Mouse (Mus musculus) intestine, postnatal 0 days (tissue): ENCODE results near the gene Hnrnpr. TPM values are rescaled to one million over a fixed set of nuclear protein-coding genes. Genes with fewer than 3 reads are reported as not detected.

Experiments
- ATAC-seq: fragments of 200-750 bp; cut with Nextera tagmentation; 2 replicates; pipeline ENCODE4 v1.8.0; 2017; ENCODE audit warnings: mild to moderate bottlenecking, moderate TSS enrichment, moderate library complexity
- H3K27ac ChIP-seq: fragments of 300-500 bp; sonication (generic); 2 replicates; pipeline ENCODE4 v1.5.1; 2014; ENCODE audit warnings: mild to moderate bottlenecking, low read depth, low read length, moderate library complexity
- H3K27me3 ChIP-seq: fragments of 300-500 bp; sonication (generic); replicated peaks from 2 replicates; pipeline ENCODE4 v1.6.1; 2014; ENCODE audit warnings: low read length, mixed read lengths; ENCODE audit not compliant: control insufficient read depth, insufficient read depth
- H3K36me3 ChIP-seq: fragments of 300-500 bp; sonication (generic); 2 replicates; pipeline ENCODE4 v1.6.1; 2014; ENCODE audit warnings: mild to moderate bottlenecking, moderate library complexity; ENCODE audit not compliant: control insufficient read depth, insufficient read depth
- H3K4me1 ChIP-seq: fragments of 300-500 bp; sonication (generic); replicated peaks from 2 replicates; pipeline ENCODE4 v1.6.1; 2014; ENCODE audit warnings: antibody characterized with exemption, low read length, mixed read lengths; ENCODE audit not compliant: control insufficient read depth, insufficient read depth
- H3K4me2 ChIP-seq: fragments of 300-500 bp; sonication (generic); replicated peaks from 2 replicates; pipeline ENCODE4 v1.6.1; 2014; ENCODE audit warnings: low read depth, mild to moderate bottlenecking, moderate library complexity
- H3K4me3 ChIP-seq: fragments of 300-500 bp; sonication (generic); 2 replicates; pipeline ENCODE4 v1.5.1; 2014; ENCODE audit warnings: low read depth, low read length
- H3K9ac ChIP-seq: fragments of 300-500 bp; sonication (generic); 2 replicates; pipeline ENCODE4 v1.6.1; 2014; ENCODE audit warnings: mild to moderate bottlenecking, low read depth, low read length
- H3K9me3 ChIP-seq: fragments of 300-500 bp; sonication (generic); 2 replicates; pipeline ENCODE4 v1.6.1; 2016; ENCODE audit warnings: mixed run types; ENCODE audit not compliant: control insufficient read depth
- CTCF ChIP-seq: sonication (generic); IDR thresholded peaks from 2 replicates; pipeline ENCODE4 v1.5.1; 2016; ENCODE audit warnings: low read depth, mild to moderate bottlenecking, control low read depth, antibody characterized with exemption, moderate library complexity
- WGBS: fragments of 180-500 bp; shearing (Covaris S2); extraction: QIAGEN DNeasy Blood & Tissue Kit; methylation state at CpG from one replicate; pipeline ENCODE4 v1.1.7; 2014; 5-methylcytosine and 5-hydroxymethylcytosine counted together
- polyA plus RNA-seq: library from polyadenylated mRNA; unstranded; fragments of >200 nt; fragmentation: Nextera tagmentation; extraction: Ambion mirVana; gene quantifications from 2 replicates; pipeline ENCODE4 v1.2.1, GENCODE M21; 2015

Gene Hnrnpr
- polyA plus RNA-seq, 1 experiment from 2014 or later: 47.9 TPM

- Histone ChIP-seq H3K4me1 (0 out of 2 replicates have a peak, but pooled peaks cover 7% of the 10 kb centered on the region), H3K27ac (no peak overlapping the region), H3K4me3 (no peak overlapping the region), H3K4me2 (no peak overlapping the region), H3K9me3 (no peaks in the 10 kb centered on the region), H3K9ac (no peak overlapping the region), H3K36me3 (peaks cover 39% of the 10 kb centered on the region), H3K27me3 (no peaks in the 10 kb centered on the region)
- TF ChIP-seq CTCF: no peak
- 92% methylated on average over 4 of the region's 4 CpGs for WGBS
- no peak for ATAC-seq
Observed at GRCm38 (mm10) chr4:136317667-136318066, 6.9 kb downstream of the Hnrnpr start.

GRCm38 (mm10) chr4:136320016-136320415 lies 9.3 kb downstream of the Hnrnpr start:
- H3K4me2 ChIP-seq: no peak overlapping the region
- no peak overlapping the region for H3K9ac ChIP-seq
- H3K4me3 ChIP-seq: no peak overlapping the region
- no peak for TF ChIP-seq CTCF
- 60% methylated on average over 4 of the region's 4 CpGs for WGBS
- no peaks in the 10 kb centered on the region for H3K9me3 ChIP-seq
- H3K4me1 ChIP-seq: no peaks in the 10 kb centered on the region
- peaks cover 47% of the 10 kb centered on the region for H3K36me3 ChIP-seq
- ATAC-seq: no peak
- H3K27ac ChIP-seq: no peak overlapping the region; the same call in 1 of the 2 replicates
- no peaks in the 10 kb centered on the region for H3K27me3 ChIP-seq

GRCm38 (mm10) chr4:136324226-136324625 lies 13.5 kb downstream of the Hnrnpr start:
- no peak overlapping the region for H3K9ac ChIP-seq
- no peaks in the 10 kb centered on the region for H3K9me3 ChIP-seq
- no peak overlapping the region for H3K4me3 ChIP-seq
- H3K27me3 ChIP-seq: no peaks in the 10 kb centered on the region
- H3K4me2 ChIP-seq: no peak overlapping the region
- H3K27ac ChIP-seq: no peak overlapping the region
- WGBS: 46% methylated on average over 2 of the region's 2 CpGs
- H3K4me1 ChIP-seq: no peaks in the 10 kb centered on the region
- no peak for ATAC-seq
- TF ChIP-seq CTCF: peak; percentile 62
- H3K36me3 ChIP-seq: peaks cover 30% of the 10 kb centered on the region

- Histone ChIP-seq H3K4me1 (no peaks in the 10 kb centered on the region), H3K9ac (no peak overlapping the region), H3K36me3 (peaks cover 22% of the 10 kb centered on the region; the same call in 1 of the 2 replicates), H3K27me3 (no peaks in the 10 kb centered on the region), H3K27ac (no peak overlapping the region), H3K9me3 (no peaks in the 10 kb centered on the region), H3K4me2 (no peak overlapping the region), H3K4me3 (no peak overlapping the region)
- WGBS: 81% methylated on average over 5 of the region's 5 CpGs
- ATAC-seq: no peak
- TF ChIP-seq CTCF: no peak
Observed at GRCm38 (mm10) chr4:136327238-136327637, 16.5 kb downstream of the Hnrnpr start.

GRCm38 (mm10) chr4:136328115-136328514 lies 17.4 kb downstream of the Hnrnpr start:
- Histone ChIP-seq H3K4me2 (no peak overlapping the region), H3K9ac (no peak overlapping the region), H3K36me3 (peaks cover 19% of the 10 kb centered on the region; the same call in 1 of the 2 replicates), H3K27me3 (no peaks in the 10 kb centered on the region), H3K9me3 (no peaks in the 10 kb centered on the region), H3K4me1 (no peaks in the 10 kb centered on the region), H3K4me3 (no peak overlapping the region), H3K27ac (no peak overlapping the region)
- peak; percentile 49 for TF ChIP-seq CTCF
- ATAC-seq: no peak

GRCm38 (mm10) chr4:136331709-136332108 lies 21.0 kb downstream of the Hnrnpr start:
- Histone ChIP-seq H3K4me3 (no peak overlapping the region), H3K36me3 (peaks cover 22% of the 10 kb centered on the region), H3K9me3 (no peaks in the 10 kb centered on the region), H3K27me3 (no peaks in the 10 kb centered on the region), H3K27ac (no peak overlapping the region), H3K4me1 (no peaks in the 10 kb centered on the region), H3K9ac (no peak overlapping the region), H3K4me2 (no peak overlapping the region)
- no peak for TF ChIP-seq CTCF
- WGBS: 67% methylated on average over 3 of the region's 3 CpGs
- no peak for ATAC-seq

GRCm38 (mm10) chr4:136333191-136333590 lies 22.4 kb downstream of the Hnrnpr start:
- no peak overlapping the region for H3K4me3 ChIP-seq

More at GRCm38 (mm10) chr4:136333191-136333590, 22.4 kb downstream of the Hnrnpr start:
- H3K36me3 ChIP-seq: peaks cover 29% of the 10 kb centered on the region
- H3K27me3 ChIP-seq: no peaks in the 10 kb centered on the region
- 66% methylated on average over 3 of the region's 3 CpGs for WGBS
- TF ChIP-seq CTCF: no peak
- no peaks in the 10 kb centered on the region for H3K4me1 ChIP-seq
- H3K27ac ChIP-seq: no peak overlapping the region
- H3K9ac ChIP-seq: no peak overlapping the region
- no peak overlapping the region for H3K4me2 ChIP-seq
- no peaks in the 10 kb centered on the region for H3K9me3 ChIP-seq
- ATAC-seq: no peak
